Mouse (Mus musculus) cerebellum, adult 11-12 months (tissue): Measurements from ENCODE around the gene Rsrc1.

Experiments used
- DNase-seq: peaks from one replicate; pipeline ENCODE4 v3.0.0; 2022

The Rsrc1 gene

GRCm38 (mm10) chr3:67284039-67284438 is 302.8 kb downstream of the Rsrc1 start:
- no peak for DNase-seq

- no peak for DNase-seq
Measured at GRCm38 (mm10) chr3:67284848-67285247, 303.7 kb downstream of the Rsrc1 start.

DNA sequence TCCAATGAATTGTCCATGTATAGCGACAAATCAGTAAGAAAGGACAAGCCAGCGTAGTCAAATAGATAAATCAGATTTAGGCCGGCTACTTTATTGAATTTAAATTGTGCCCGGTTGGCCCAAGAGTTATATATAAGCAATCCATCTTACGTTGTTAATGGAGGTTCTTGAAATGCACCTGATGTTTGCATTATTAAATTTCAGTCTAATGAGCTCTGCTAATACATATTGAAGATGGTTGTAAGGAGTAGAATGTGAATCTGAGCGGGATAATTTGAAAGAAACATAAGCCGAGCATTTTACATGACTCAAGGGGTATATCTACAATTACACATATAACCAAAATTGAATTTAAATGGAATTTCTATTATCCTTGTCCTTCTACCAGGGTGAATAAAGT is 307.5 kb downstream of the Rsrc1 start:
- DNase-seq = no peak

DNA sequence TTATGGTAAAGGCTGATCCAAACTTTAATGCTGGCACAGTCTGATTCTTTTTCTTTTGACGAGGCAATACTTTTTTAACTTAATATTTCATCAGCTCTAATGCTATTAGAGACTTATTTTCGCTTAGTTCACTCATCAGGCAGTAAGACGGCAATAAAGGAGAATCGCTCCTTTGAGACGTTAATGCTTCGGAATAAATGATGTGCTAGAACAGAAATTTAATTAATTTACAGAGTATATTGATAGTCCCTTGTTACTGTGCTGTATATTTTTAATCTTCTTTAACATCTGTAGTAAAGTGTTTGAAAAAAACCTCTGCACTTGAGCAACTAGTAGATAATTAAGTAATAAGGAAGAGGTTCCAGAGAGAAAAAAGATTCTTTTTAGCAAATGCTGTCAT is 308.3 kb downstream of the Rsrc1 start:
- DNase-seq = no peak

DNA sequence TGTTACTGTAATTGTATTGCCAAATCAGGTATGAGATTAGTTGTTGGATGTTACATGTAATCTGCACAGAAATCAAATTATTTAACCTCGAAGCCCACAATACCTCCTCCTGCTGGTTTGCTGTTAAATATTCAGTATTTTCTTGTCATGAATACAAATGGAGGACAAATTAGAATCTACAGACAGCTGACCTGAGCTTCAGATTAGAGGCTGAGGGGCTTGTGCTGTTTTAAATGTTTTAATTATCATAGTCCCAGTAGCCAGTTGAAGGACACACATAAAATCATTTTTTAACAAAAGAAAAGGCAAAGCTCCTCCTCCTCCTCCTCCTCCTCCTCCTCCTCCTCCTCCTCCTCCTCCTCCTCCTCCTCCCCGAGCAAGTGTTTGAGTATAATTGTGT is 327.5 kb downstream of the Rsrc1 start:
- DNase-seq = no peak

DNA sequence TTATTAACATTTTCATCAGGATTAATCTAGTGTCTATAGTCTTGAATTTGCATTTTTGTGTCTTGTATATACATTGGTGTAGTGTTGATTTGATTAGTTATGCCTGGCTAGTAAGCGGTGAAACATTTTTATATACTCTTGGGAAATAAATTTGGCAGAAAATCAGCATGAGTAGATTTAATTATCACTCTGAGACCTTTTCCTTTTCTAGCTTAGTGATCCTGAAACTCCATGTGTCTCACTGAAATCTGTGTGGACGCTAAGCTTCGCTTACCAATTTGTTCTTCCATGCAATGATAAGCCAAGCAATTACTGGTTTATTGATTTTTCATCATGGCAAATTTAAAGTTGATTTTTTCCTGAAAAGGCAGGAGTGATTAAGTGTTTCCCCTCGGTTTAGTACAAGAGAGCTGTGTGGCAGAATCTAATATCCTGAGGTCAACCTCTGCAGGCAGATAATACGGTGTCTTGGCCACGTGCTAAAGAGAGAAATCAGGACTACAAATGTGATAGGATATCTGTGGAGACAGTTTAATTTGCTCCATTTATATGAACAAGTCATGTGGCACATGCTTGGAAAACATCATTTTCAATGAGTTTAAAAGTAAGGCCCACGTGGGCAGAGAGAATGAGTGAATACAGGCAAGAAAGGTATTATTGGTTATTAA is 328.6 kb downstream of the Rsrc1 start:
- DNase-seq = no peak

- DNase-seq = no peak
Measured at GRCm38 (mm10) chr3:67311436-67311835, 330.2 kb downstream of the Rsrc1 start.

GRCm38 (mm10) chr3:67322422-67322821 is 341.2 kb downstream of the Rsrc1 start:
- DNase-seq = no peak

GRCm38 (mm10) chr3:67339558-67339957 is 358.4 kb downstream of the Rsrc1 start:
- DNase-seq = no peak

DNA sequence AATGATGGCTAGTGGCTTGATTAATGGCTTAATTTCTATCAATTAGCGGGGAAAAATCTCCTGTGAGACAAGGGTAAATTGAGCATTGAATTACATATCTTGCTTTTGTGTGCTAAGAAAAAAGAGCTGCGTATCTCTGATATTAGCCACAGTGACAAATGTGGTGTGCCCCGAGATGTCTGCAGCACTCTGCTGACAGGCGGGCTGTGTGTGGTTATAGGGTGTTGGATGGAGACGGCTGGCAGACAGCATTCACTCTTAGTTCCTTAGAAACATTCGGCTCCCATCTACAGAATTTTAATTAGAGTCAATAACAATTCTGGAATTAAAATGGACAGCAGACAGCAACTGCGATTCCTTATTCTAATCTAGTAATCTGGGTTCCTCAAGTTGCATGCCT is 359.7 kb downstream of the Rsrc1 start:
- no peak for DNase-seq

DNA sequence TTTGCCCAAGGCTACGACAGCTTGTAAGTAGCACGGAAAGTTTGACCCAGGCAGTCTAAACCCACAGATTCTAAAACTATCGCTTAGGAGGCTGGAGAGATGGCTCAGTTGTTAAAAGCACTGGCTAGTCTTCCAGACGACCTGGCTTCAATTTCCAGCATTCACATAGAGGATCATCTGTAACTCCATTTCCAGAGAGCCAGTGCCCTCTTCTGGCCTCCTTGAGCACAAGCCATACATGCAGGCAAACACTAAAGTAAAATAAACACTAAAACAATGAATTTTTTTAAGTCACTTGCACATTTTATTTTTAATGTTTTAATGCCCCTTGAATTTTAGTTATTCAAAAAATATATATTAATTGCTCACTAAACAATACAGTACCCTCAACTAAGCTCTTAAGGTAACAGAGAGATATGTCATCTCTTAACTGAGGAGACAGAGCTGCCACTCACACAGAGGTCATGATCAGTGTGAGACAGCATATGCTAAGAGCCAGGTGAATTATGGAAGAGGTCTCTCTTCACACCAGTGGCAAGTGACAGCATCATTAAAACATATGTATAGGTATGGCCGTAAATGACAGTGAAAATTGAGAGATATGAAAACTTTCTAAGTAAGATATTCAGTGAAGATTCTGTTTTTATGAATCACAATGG is 361.9 kb downstream of the Rsrc1 start:
- DNase-seq = no peak

DNA sequence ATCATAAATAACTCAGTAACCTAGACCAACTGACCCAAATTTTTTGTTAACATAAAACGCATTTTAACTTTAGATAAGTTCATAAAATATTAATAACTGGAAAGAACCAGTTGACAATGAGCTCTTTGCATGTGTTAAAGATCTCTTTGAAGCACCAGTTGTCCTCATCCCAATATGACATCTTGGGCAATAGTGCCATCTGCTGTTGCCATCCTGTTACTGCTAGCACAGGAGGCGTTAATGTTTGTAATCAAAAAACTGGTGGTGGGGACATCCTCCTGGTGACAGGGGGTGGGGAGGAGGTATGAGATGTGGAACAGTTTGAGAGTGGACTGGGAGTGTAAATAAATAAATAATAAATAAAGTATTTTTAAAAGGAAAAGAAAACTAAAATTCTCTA is 363.4 kb downstream of the Rsrc1 start:
- no peak for DNase-seq

GRCm38 (mm10) chr3:67346674-67347073 is 365.5 kb downstream of the Rsrc1 start:
- DNase-seq = no peak

- no peak for DNase-seq
Measured at GRCm38 (mm10) chr3:67351406-67352127, 370.4 kb downstream of the Rsrc1 start.

DNA sequence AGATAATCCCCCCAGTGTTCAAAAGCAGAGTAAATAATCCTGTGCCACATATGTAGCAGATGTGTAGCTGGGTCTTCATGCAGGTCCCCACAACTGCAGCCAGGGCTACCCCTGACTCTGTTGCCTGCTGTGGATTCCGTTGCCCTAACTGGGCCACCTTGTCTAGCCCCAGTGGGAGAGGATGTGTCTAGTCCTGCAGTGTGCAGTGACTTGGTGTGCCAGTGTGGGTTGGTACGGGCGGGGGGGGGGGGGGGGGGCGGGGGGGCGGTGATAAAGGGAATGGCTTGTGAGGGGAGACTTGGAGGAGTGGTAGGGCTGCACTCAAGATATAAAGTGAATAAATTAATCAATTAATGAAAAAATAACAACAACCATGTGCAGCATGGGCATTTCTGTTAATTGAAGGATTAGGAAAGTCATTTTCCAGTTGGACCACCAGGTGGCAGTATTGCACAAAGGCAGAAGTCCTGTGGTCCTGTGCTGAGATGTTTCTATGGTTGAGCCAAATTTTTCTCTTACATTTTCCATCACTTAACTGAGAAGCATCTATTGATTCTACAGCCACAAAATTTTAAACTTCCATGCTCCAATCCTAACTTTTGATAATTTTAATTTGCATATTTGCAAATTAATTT is 371.1 kb downstream of the Rsrc1 start:
- no peak for DNase-seq

DNA sequence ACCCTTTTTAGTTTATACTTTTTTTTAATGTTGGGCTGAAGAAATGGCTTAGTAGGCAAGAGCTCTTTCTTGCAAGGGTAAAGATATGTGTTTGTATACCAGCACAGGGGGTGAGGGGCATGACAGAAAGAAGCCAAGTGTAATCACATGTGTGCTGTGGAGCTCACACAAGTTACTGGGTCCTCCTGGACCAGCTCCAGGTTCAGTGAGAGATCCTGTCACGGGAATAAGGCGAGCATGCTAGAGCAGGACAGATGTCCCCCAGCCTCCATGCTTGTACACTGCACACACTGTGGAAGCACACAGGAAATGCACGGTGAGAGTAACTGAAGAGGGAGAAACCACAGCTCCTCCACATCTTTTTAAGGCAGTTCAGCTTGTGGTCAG is 371.6 kb downstream of the Rsrc1 start:
- no peak for DNase-seq

DNA sequence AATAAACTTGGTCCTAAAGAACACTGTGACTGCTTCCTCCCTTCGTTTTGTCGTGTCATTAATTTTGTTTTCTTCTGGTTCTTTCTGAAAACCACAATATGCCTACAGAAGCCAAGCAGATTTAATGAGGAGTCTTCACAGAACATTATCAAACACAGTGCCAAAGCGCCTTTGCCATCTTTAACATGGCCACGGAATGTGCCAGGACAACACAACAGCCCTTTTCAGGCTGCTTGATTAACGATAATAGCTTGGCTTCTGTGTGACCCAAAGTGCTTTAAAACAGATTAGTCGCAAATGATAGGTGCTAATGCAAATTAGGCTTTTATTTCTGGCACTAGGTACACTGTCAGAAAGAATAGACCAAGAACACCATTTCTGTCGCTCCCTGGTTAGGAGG is 377.2 kb downstream of the Rsrc1 start:
- no peak for DNase-seq

DNA sequence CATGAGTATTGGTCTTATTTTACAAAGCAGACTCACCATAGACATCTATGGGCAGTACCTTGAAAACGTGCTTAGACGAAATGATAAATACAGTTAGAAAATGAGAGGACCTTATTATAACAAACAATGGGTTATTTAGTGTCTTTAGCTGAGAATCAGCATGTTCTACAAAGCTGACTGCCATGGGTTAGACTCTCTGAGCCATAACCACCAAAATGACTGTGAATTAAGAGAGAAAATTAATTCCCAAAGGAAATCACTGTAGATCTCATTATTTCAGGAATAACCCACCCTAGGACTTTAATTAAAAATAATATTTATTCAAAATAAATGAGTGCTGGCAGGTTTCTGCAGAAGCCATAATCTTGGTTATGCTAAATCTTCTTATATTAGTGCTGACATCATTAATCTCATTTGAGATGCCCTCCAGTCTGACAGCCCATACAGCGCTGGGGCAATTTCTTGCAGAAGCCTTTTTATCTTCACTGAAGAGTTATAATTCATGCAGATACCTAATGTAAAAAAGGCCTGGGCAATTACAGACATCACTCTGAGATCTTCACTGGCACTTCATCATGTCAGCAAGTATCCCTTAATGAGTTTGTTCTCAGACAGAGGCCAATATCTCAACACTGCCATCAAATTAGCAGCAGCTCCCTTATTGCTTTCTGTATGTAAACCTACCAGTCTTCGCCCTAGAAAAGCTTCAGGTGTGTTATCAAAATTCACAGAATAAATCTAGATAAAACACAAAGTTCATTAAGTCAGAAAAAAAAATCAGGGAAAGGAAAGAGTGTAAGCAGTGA is 385.1 kb downstream of the Rsrc1 start:
- no peak for DNase-seq

DNA sequence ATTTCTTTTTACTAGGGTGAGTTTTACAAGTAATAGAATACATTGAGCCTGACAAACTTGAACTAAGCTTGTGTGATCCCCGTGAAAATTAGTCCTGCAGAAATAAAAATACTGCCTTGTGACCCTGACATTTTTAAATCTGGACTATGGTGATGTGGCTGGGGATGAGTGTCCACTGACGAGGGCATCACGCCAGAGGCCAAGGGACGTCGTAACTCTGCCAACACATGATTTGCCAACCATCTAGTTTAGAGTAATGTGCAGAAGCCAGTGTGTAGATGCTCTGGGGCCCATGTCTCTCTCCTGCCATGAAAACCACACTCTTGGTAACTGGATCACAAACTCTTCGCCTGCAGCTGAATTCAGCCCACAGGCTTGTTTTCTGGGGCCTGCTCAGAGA is 386.3 kb downstream of the Rsrc1 start:
- DNase-seq = no peak

GRCm38 (mm10) chr3:67369407-67370079 is 388.4 kb downstream of the Rsrc1 start:
- DNase-seq = no peak

- DNase-seq = no peak
Measured at GRCm38 (mm10) chr3:67372194-67372593, 391.0 kb downstream of the Rsrc1 start.

DNA sequence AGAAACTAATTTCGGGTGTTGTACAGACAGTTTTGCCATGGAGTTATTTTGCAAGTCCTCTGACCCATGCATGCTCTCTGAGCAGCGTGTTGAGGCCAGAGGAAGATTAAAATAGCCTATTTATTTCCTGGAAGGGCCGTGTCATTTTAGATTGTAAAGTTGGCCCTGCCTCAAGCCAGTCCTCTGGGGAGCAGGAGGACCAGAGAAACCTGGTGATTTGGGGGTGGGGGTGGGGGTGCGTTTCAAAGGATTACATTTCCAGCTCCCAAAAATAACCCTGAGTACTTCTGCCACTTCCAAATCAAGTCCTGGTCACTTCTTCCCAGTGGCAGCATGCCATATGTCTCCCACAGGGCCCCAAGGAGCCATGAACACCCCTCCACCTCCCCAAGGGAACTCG is 391.6 kb downstream of the Rsrc1 start:
- DNase-seq = no peak
